Mouse (Mus musculus) E14TG2a.4 (cell line): ENCODE measurements around the gene Helt.

ENCODE experiments used
- CTCF ChIP-seq: conservative IDR thresholded peaks from 2 replicates; pipeline ENCODE4 v1.5.1; 2014; ENCODE audit warnings: low read length
- NANOG ChIP-seq: IDR thresholded peaks from 2 replicates; pipeline ENCODE4 v1.6.1; 2014; ENCODE audit warnings: borderline replicate concordance, low read length, mixed read lengths
- POU5F1 ChIP-seq: IDR thresholded peaks from 2 replicates; pipeline ENCODE4 v1.6.1; 2014; ENCODE audit warnings: low read length, borderline replicate concordance

- TF ChIP-seq CTCF (peak; percentile 50), NANOG (no peak), POU5F1 (no peak)
Observed at GRCm38 (mm10) chr8:46305733-46306349, 11.4 kb upstream of the Helt start.
